Mouse (Mus musculus) yolk sac, embryonic 10.5 days (tissue): ENCODE measurements at regions not wholly inside any gene's neighbourhood (a gene's known extent, or its start where the extent isn't known, plus 50 kb on each side); places are given as distances from the start of the nearest gene placed in this dataset.

ENCODE experiments used
- DNase-seq: peaks from one replicate; pipeline ENCODE4 v3.0.0-alpha.2; 2017; ENCODE audit warnings: low spot score

- DNase-seq, result no peak
These were observed 56.6 kb upstream of the Rpl38 start for GRCm38 (mm10) chr11:114611690-114612089.

DNA sequence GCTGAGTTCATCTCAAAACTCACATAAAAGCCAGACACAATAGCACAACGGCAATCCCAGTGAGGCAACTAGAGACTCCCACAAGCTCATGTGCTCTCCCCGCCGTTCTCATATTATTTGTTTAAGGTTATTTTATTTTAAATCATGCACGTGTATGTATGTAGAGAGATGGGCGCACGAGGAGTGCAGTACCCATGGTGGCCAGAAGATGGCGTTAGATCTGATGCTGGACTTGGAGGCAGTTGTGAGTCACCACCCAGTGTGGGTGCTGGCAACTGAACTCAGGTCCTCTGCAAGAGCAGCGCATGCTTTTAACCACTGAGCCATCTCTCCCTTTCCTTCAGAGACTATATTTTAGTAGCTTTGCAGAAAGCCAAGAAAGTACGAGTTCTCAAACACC is 60.3 kb upstream of the Rpl38 start:
- DNase-seq, result no peak

- DNase-seq, result no peak
These were observed 65.2 kb upstream of the Rpl38 start for GRCm38 (mm10) chr11:114603108-114603507.

GRCm38 (mm10) chr11:114597225-114597624 is 71.1 kb upstream of the Rpl38 start:
- no peak for DNase-seq

GRCm38 (mm10) chr11:114592961-114593360 is 75.4 kb upstream of the Rpl38 start:
- no peak for DNase-seq

DNA sequence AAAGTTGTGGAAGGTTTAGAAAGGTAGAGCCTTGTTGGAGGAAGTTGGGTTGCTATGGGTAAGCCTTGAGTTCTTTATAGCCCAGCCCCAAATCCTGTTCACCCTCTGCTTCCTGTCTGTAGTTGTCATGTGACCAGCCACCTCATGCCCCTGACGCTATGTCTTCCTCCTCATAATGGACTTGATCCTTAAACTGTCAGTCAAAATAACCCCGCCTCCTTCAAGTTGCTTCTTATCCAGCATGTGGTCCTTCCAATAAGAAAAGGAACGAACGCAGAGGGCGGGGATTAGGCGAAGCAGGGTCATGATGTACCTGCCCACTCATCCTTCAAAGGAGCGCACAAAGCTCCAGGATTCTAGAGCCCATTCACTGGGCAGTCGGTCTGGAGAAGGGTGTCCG is 79.8 kb upstream of the Rpl38 start:
- no peak for DNase-seq

- DNase-seq, result no peak
These were observed 80.3 kb upstream of the Rpl38 start for GRCm38 (mm10) chr11:114587986-114588385.

- DNase-seq, result no peak
These were observed 81.9 kb upstream of the Rpl38 start for GRCm38 (mm10) chr11:114586400-114586799.

DNA sequence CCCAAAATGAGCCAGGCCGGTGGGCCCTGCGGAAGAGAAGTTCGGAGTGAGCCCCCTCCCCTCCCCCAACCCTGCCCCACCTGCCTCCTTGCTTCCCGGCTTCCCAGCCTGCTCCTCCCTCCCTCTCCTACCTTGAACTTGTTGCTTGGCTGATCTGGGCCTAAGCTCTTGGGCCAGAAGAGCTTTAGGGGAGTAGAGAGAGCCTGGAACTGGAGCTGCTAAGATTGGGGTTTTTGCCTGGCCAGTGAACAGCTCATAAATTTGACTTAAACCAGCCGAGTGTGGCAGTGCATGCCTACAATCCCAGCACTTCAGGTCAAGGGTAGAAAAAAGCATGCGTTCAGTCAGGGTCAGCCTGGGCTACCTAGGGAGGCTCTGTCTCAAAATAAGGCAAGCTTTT is 83.5 kb upstream of the Rpl38 start:
- no peak for DNase-seq

- no peak for DNase-seq
These were observed 84.2 kb upstream of the Rpl38 start for GRCm38 (mm10) chr11:114584146-114584545.

- DNase-seq, result no peak
These were observed 88.3 kb upstream of the Rpl38 start for GRCm38 (mm10) chr11:114579986-114580385.

DNA sequence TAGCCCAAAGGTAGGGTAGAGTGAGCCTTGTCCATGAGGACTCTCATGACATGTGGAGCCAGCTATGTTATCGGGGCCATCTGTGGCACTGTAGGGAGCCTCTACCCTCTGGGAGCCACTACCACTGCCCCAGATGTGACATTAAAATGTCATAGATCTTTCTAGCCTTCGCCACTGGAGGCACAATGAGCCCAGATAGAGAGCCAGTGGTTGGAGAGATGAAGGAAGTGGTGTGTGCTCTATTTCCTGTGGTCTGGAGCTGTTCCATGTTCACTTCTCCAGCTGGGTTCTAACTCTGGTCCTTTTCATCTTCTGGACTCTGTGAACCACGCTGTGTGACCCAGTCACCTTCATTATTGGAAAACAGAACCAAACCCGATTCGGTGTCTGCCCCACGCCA is 89.8 kb upstream of the Rpl38 start:
- DNase-seq, result no peak

GRCm38 (mm10) chr11:114576803-114577202 is 91.5 kb upstream of the Rpl38 start:
- DNase-seq, result no peak

- DNase-seq, result no peak
These were observed 97.0 kb upstream of the Rpl38 start for GRCm38 (mm10) chr11:114571144-114571869.

DNA sequence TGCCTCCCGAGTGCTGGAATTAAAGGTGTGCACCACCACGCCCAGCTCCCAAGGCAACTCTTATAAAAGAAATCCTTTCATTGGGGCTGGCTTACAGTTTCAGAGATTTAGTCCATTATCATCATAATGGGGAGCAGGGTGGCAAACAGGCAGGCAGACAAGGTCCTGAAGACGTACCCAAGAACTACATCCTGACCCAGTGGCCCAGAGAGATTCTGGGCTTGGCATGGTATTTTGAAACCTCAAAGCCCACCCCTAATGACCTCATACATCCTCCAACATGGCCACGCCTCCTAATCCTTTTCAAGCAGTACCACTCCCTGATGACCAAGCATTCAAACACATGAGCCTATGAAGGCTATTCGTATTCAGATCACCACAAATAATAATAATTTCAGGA is 98.2 kb upstream of the Rpl38 start:
- DNase-seq, result no peak

GRCm38 (mm10) chr11:114567814-114568800 is 100.2 kb upstream of the Rpl38 start:
- DNase-seq, result no peak

DNA sequence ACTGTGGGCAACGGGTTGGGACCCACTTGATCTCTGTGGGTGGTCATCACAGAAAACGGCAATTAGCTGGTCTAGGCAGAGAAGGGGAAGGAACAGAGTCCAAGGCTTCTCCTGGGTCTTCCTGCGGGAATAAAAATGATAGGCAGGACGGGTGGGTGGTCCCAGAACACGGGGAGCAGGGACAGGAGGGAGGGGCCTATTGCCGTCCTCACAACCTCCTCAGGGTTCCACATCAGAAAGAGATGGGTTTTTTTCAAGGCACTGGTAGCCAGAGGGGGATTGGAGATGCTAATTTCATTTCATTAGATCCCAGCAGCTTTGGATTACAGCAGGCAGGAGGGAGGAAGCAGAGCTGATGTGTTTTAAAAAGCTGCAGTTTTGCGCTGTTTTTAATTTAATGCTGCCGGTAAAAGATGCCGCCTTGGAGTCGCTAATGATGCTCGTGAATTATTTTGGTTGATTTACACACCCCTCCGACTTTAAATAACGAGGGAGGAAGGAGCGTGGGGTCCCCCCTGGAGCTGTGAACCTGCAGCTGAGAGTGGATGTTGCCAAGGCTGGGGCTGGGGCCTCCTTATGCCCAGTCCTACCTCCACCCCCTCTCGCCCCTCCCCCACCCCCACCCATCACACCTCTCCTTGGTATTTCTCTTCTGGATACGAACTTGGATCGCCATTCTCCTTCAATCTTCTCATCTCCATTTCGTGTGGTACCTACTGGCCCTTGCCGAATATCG is 101.1 kb upstream of the Rpl38 start:
- DNase-seq, result no peak

GRCm38 (mm10) chr11:114564949-114565348 is 103.4 kb upstream of the Rpl38 start:
- DNase-seq, result no peak

DNA sequence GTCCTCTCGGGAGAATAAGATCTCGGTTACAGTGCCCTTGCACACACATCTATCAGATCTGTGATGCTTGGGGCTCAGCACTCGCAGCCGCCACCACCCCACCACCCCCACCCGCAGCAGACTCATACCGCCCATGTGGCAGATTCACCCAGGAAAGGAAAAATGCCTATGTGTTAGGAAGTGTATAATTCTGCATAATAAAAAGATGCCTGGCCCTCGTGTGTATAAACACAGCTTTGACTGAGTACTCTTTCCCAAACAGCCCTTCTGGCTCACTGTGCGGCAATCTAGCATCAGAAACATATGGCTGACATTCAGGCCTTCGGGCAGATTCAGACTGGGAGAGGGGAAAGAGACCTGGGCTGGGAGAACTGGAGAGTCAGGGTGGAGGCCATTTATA is 105.2 kb upstream of the Rpl38 start:
- no peak for DNase-seq

GRCm38 (mm10) chr11:114554576-114554975 is 113.7 kb upstream of the Rpl38 start:
- no peak for DNase-seq

DNA sequence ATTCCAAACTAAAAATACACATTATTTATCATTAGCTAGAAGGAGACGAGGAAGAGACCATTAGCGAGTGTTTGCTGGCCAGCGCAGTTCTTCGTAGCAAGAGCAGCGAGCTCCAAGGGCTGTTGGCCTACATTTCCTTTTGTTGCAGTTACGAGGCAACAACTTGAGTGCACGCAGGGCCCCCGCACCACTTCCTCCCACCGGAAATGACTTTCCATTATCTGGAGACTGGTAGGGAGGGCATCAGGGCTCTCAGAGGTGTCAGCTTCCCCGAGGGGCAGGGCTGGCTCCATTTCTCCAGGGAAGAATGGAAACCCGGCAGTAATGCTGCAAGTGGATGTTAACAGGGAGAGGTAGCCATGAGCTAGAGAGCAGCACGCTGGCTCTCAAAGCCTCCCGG is 114.3 kb upstream of the Rpl38 start:
- peak; percentile 14 for DNase-seq

GRCm38 (mm10) chr11:114552176-114552575 is 116.1 kb upstream of the Rpl38 start:
- no peak for DNase-seq
